Mouse (Mus musculus) lung, postnatal 0 days (tissue): ENCODE results near the gene Pde3a. TPM values are rescaled to one million over a fixed set of nuclear protein-coding genes. Genes with fewer than 3 reads are reported as not detected.

Experiments
- ATAC-seq: fragments of 200-750 bp; cut with Nextera tagmentation; 2 replicates; pipeline ENCODE4 v1.8.0; 2017; ENCODE audit warnings: moderate library complexity
- DNase-seq: peaks from one replicate; pipeline ENCODE4 v3.0.0-alpha.2; 2016; ENCODE audit warnings: low spot score
- H3K27ac ChIP-seq: fragments of 300-500 bp; sonication (generic); 2 replicates; pipeline ENCODE4 v1.5.1; 2014; ENCODE audit warnings: antibody characterized with exemption, mild to moderate bottlenecking, low read length, mixed read lengths
- H3K27me3 ChIP-seq: fragments of 300-500 bp; sonication (generic); replicated peaks from 2 replicates; pipeline ENCODE4 v1.6.1; 2014; ENCODE audit warnings: low read length, mixed read lengths; ENCODE audit not compliant: insufficient read depth
- H3K36me3 ChIP-seq: fragments of 300-500 bp; sonication (generic); 2 replicates; pipeline ENCODE4 v1.6.1; 2014; ENCODE audit warnings: low read length, mixed read lengths; ENCODE audit not compliant: insufficient read depth
- H3K4me1 ChIP-seq: fragments of 300-500 bp; sonication (generic); 2 replicates; pipeline ENCODE4 v1.6.1; 2014; ENCODE audit warnings: antibody characterized with exemption, low read depth, low read length, mixed read lengths; ENCODE audit not compliant: insufficient read depth
- H3K4me2 ChIP-seq: fragments of 300-500 bp; sonication (generic); replicated peaks from 2 replicates; pipeline ENCODE4 v1.6.1; 2014; ENCODE audit warnings: low read depth, mild to moderate bottlenecking, low read length, moderate library complexity, mixed read lengths
- H3K4me3 ChIP-seq: fragments of 300-500 bp; sonication (generic); 2 replicates; pipeline ENCODE4 v1.5.1; 2014; ENCODE audit warnings: low read depth, low read length
- H3K9ac ChIP-seq: fragments of 300-500 bp; sonication (generic); replicated peaks from 2 replicates; pipeline ENCODE4 v1.6.1; 2014; ENCODE audit warnings: low read depth, mild to moderate bottlenecking
- H3K9me3 ChIP-seq: fragments of 300-500 bp; sonication (generic); 2 replicates; pipeline ENCODE4 v1.6.1; 2016; ENCODE audit warnings: low read length, mixed read lengths
- CTCF ChIP-seq: IDR thresholded peaks from 2 replicates; pipeline ENCODE4 v1.5.1; 2016; ENCODE audit warnings: antibody characterized with exemption, mild to moderate bottlenecking
- EP300 ChIP-seq: IDR thresholded peaks from 2 replicates; pipeline ENCODE4 v1.6.1; 2016; ENCODE audit warnings: antibody characterized with exemption, mild to moderate bottlenecking, control low read depth
- WGBS: fragments of 180-500 bp; shearing (Covaris S2); extraction: QIAGEN DNeasy Blood & Tissue Kit; methylation state at CpG from one replicate; pipeline ENCODE4 v1.1.7; 2014; 5-methylcytosine and 5-hydroxymethylcytosine counted together
- polyA plus RNA-seq: library from polyadenylated mRNA; unstranded; fragments of >200 nt; fragmentation: Nextera tagmentation; extraction: Ambion mirVana; gene quantifications from 2 replicates; pipeline ENCODE4 v1.2.1, GENCODE M21; 2015

Gene Pde3a
- polyA plus RNA-seq, 1 experiment from 2014 or later, result 12.1 TPM

DNA sequence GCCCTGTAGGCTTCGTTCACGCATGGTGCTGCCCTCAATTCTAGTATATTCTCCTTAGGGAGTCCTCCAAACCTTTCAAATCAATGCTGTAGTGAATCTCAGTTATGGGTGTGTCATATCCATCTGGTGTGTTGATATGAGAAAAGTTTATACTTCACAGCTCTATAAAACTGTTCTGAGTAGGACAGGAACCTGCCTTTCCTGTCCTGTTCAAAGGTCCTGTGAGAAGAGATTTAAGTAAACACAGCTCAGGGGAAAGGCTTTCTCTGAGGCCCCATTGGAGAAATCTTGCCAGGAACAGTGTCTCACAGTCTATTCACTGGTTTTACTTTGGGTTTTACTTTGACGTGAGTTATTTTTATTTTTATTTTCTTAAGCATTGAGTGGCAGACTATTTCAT, 22.5 kb downstream of the Pde3a start:
- DNase-seq, result no peak
- H3K4me2 ChIP-seq, result no peak overlapping the region
- no peaks in the 10 kb centered on the region for H3K27me3 ChIP-seq
- ATAC-seq, result peak; percentile 25; the same call in 1 of the 2 replicates
- H3K4me1 ChIP-seq, result no peaks in the 10 kb centered on the region; the same call in 1 of the 2 replicates
- no peak overlapping the region for H3K9ac ChIP-seq
- H3K36me3 ChIP-seq, result no peaks in the 10 kb centered on the region
- H3K9me3 ChIP-seq, result no peaks in the 10 kb centered on the region
- 73% methylated on average over 3 of the region's 3 CpGs for WGBS
- no peak overlapping the region for H3K27ac ChIP-seq
- no peak overlapping the region for H3K4me3 ChIP-seq
- 0 out of 2 replicates have a peak, but pooled peaks have one; percentile 26 for TF ChIP-seq EP300
- no peak for TF ChIP-seq CTCF

DNA sequence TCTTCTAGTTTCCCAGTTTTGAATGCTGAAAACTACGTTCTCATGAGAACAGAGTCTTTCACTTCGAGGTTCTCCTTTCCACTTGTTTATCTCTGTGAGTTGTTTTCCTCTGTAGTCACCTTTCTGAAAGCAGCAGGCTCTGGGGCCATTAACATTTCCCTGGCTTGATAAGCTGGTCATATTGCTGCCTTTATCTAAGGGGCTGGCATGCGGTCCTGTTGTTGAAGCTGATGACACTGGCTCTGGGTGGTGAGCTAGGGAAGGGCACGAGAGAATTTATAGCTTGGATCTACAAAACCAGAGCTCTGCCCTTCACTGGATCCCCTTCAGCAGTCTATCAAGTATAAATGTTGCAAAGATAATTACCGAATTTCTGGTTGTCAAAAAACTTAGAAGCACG, 24.6 kb downstream of the Pde3a start:
- TF ChIP-seq EP300 (no peak), CTCF (no peak)
- no peak for DNase-seq

GRCm38 (mm10) chr6:141281685-141282084, 32.6 kb downstream of the Pde3a start:
- no peaks in the 10 kb centered on the region for H3K27me3 ChIP-seq
- H3K9ac ChIP-seq, result no peak overlapping the region
- H3K27ac ChIP-seq, result no peak overlapping the region
- TF ChIP-seq EP300, result no peak
- TF ChIP-seq CTCF, result no peak
- no peaks in the 10 kb centered on the region for H3K36me3 ChIP-seq
- H3K4me1 ChIP-seq, result no peaks in the 10 kb centered on the region
- DNase-seq (no peak), ATAC-seq (no peak)
- 81% methylated on average over 3 of the region's 3 CpGs for WGBS
- no peak overlapping the region for H3K4me2 ChIP-seq
- H3K9me3 ChIP-seq, result no peaks in the 10 kb centered on the region
- H3K4me3 ChIP-seq, result no peak overlapping the region

More for the DNA sequence above, 24.6 kb downstream of the Pde3a start:
- Histone ChIP-seq H3K9me3 (no peaks in the 10 kb centered on the region), H3K9ac (no peak overlapping the region), H3K36me3 (no peaks in the 10 kb centered on the region), H3K27me3 (no peaks in the 10 kb centered on the region), H3K4me3 (no peak overlapping the region), H3K4me1 (no peaks in the 10 kb centered on the region; the same call in 1 of the 2 replicates), H3K27ac (no peak overlapping the region), H3K4me2 (no peak overlapping the region)
- WGBS, result 77% methylated on average over 6 of the region's 6 CpGs
- ATAC-seq, result no peak

DNA sequence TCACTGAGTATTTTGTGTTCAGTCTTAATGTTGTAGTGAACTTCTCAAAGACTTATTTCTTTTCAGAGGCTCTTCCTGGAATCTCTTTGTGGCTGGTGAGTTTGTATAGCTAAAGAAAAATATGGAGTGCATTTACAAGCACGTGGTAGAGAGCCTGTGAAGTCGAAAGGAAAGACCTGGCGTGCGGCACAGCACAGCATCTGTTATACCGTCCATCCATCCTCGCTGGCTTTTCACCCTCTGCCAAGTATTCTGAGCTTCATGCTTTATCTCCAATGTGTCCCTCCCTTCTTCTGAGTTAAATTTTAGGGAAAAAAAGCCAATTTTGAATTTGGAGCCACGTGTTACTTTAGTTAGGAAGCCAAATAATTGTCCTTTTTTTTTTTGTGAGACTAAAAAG, 33.7 kb downstream of the Pde3a start:
- no peak for ATAC-seq
- no peaks in the 10 kb centered on the region for H3K36me3 ChIP-seq
- DNase-seq, result no peak
- H3K9me3 ChIP-seq, result no peaks in the 10 kb centered on the region
- H3K9ac ChIP-seq, result no peak overlapping the region
- 75% methylated on average over 7 of the region's 7 CpGs for WGBS
- no peaks in the 10 kb centered on the region for H3K27me3 ChIP-seq
- no peak overlapping the region for H3K4me3 ChIP-seq
- TF ChIP-seq CTCF (no peak), EP300 (no peak)
- no peak overlapping the region for H3K27ac ChIP-seq
- H3K4me1 ChIP-seq, result no peaks in the 10 kb centered on the region
- H3K4me2 ChIP-seq, result no peak overlapping the region

- Histone ChIP-seq H3K9ac (no peak overlapping the region), H3K27me3 (no peaks in the 10 kb centered on the region), H3K4me2 (no peak overlapping the region), H3K4me3 (no peak overlapping the region), H3K27ac (no peak overlapping the region), H3K4me1 (no peaks in the 10 kb centered on the region), H3K36me3 (no peaks in the 10 kb centered on the region), H3K9me3 (no peaks in the 10 kb centered on the region)
- no peak for TF ChIP-seq CTCF
- no peak for TF ChIP-seq EP300
- DNase-seq (peak; percentile 52), ATAC-seq (peak; percentile 79)
- 76% methylated on average over 2 of the region's 2 CpGs for WGBS
These were observed 42.1 kb downstream of the Pde3a start for GRCm38 (mm10) chr6:141291195-141291594.

- H3K4me3 ChIP-seq, result no peak overlapping the region
- ATAC-seq, result no peak
- no peaks in the 10 kb centered on the region for H3K27me3 ChIP-seq
- H3K27ac ChIP-seq, result no peak overlapping the region
- no peak overlapping the region for H3K4me2 ChIP-seq
- no peaks in the 10 kb centered on the region for H3K9me3 ChIP-seq
- TF ChIP-seq EP300 (no peak), CTCF (no peak)
- no peak for DNase-seq
- H3K4me1 ChIP-seq, result no peaks in the 10 kb centered on the region
- no peak overlapping the region for H3K9ac ChIP-seq
- H3K36me3 ChIP-seq, result no peaks in the 10 kb centered on the region
- 85% methylated on average over 10 of the region's 10 CpGs for WGBS
These were observed 43.9 kb downstream of the Pde3a start for GRCm38 (mm10) chr6:141292826-141293459.

DNA sequence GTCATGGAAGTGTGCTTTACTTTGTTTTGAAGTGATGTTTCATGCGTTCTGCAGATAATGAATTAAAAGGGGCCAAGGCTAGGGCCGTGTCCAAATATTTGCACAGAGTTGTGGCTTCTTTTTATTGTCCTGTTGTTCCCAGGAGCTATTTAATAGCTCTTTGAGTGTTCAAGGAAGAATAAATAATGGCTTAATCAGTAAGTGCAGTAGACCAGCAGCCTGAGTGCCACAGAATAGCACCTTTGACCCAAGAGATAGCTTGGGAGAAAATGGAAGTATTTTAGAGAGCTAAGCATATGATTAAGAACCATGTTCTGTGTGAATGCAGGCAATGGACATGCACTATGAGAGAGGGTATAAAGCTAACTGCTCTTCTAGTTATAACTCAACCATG, 44.4 kb downstream of the Pde3a start:
- TF ChIP-seq EP300 (no peak), CTCF (no peak)
- DNase-seq (no peak), ATAC-seq (no peak)
- no peak overlapping the region for H3K4me2 ChIP-seq
- H3K36me3 ChIP-seq, result no peaks in the 10 kb centered on the region
- 51% methylated on average over 2 of the region's 2 CpGs for WGBS
- no peak overlapping the region for H3K9ac ChIP-seq
- no peaks in the 10 kb centered on the region for H3K4me1 ChIP-seq
- no peaks in the 10 kb centered on the region for H3K27me3 ChIP-seq
- H3K27ac ChIP-seq, result no peak overlapping the region
- H3K4me3 ChIP-seq, result no peak overlapping the region
- no peaks in the 10 kb centered on the region for H3K9me3 ChIP-seq
